Mouse (Mus musculus) retina, postnatal 1 day (tissue): ENCODE results near the gene Tifab.

Source experiments
- DNase-seq: peaks from one replicate; pipeline ENCODE4 v3.0.0-alpha.2; 2012

Tifab gene

DNA sequence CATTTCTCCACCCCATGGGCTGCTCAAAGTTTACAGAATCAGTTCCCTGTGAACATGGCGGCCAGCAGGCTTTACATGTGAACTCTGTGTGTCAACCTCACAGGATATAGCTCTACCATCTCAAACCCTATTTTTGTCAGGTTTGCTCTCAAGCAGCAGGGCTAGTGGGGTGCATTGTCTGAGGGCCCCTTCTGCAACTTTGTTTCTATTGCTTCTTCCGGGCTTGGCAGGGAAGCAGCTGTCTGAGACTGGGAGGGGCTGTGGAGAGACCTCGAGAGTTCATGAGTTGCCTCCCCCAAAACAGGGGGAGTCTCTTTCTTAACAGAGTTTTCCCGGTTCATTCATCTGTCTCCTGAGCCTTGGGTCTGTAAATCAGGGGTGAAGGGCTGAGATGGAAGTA is 2.8 kb downstream of the Tifab start:
- no peak for DNase-seq

DNA sequence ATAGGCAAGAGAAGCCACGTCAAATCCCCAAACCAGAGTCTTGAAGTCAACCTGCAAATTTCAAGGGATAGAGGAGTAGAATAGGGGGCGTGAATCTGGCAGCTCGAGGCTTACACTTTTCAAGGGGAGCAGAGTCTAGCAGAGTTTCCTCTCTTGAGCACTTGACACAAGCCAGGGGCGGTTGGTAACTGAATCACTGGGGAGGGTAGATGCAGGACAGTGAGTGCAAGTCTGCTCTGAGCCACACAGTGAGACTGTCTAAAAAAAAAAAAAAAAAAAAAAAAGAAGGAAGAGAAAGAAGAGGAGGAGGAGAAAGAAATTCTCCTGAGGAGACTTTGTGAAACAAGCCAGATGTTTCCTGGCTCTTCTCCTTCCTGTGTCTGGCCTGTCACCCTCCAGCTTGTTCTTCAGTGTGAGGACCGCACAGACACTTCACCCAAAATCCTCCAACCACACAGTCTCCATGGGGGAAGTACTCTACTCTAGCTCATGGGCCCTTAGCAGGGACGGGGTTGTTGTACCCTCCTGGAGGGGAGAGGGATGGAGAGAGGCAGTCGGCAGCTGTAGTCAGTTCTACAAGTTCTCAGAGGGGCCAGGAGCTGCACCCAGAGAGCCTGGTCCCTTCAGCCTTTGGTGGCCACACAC is 5.7 kb downstream of the Tifab start:
- DNase-seq, result no peak

DNA sequence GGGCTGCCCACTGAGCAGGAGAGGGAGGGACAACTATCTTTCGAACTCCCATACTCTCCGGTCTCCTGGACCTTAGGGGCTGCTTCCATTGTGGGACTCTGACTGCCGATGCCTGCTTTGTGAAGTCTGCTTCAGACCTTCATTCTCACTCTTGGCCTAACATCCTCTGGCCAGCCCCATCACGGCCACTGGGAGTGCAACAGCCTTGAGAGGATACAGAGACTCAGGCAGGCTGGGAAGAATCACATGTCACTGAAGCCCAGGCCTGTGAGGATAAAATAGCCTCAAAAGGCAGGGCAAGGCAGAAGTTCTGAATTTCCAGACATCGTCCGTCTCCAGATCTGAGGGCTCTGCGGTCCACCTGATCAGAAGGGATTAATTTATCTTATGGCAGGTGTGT is 6.6 kb downstream of the Tifab start:
- no peak for DNase-seq

- peak; percentile 19 for DNase-seq
Measured at GRCm38 (mm10) chr13:56168403-56168781, 10.3 kb downstream of the Tifab start.

DNA sequence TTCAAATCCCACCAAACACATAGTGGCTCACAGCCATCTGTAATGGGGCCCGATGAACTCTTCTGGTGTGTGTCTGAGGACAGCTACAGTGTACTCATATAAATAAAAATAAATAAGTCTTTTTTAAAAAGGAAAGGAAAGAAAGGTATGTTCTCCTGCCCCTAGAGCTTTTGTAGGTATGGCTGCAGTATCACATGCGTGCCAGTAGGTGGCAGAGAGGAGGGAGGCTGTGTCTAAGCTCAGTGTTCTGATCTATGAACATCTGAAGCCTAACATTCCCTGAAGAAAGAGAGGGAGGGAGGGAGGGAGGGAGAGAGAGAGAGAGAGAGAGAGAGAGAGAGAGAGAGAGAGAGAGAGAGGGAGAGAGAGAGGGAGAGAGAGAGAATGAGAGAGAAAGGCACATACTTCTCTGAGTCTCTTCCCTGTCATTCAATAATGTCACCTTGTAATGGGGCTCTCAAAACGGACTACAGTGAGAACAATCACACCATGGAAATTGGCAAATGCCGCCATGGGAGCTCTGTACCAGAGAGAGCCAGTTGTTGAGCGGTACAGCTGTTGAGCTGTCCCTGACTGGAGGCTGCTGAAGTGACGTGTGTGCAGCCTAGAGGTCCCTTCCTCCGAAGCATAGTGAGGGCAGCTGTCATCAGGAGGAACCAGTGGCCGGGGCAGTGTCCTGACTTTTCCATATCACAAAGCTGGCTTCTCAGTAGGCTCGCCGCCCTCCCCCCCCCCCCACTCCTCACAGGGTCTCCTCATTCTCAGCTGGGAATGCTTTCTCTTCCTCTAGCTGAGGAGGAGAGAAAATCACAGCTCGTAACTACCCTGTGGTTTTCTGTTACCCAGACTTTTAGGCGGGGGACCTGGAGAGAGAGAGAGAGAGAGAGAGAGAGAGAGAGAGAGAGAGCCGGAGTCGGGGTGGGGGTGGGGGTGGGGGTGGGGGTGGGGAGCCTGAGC is 11.0 kb downstream of the Tifab start:
- DNase-seq, result peak; percentile 55

- DNase-seq, result no peak
Measured at GRCm38 (mm10) chr13:56165561-56165960, 13.1 kb downstream of the Tifab start.

DNA sequence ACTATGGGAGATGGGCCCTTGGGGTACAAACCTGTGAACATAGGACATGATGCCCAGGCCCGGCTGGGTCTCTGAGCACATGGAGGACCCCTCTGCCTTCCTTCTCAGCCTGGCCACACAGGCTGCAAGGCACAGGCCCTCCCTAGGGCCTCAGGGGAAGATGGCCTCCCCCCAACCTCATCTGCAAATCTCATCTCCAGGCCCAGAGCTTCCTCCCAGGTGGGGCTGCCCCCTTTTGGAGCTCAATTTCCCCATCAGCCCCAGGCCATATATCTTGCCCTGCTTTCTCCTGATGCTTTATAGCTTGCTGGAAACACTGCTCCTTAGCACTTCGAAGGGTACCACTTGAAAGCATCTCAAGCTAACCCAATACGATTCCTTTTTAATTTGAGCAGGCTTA is 14.3 kb downstream of the Tifab start:
- DNase-seq, result no peak

- DNase-seq, result no peak
Measured at GRCm38 (mm10) chr13:56163751-56164150, 14.9 kb downstream of the Tifab start.

DNA sequence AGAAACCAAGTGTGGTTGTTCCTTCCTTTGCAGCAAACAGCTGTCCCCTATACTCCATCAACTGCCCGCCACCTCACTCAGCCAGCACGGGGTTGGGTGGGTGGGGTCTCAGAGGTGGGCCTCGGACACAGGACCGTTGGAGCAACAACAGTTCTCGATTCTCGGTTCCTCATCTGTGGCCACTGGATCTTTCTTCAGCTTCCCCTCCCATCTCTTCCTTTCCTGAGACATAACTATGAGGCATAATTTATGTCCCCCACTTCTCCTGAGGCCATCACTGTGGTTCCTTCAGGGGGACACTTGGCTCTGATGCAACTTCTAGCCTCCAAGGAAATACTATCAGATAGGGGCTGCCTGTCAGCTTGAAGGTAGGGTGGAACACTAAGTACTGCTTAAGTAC is 15.8 kb downstream of the Tifab start:
- no peak for DNase-seq

DNA sequence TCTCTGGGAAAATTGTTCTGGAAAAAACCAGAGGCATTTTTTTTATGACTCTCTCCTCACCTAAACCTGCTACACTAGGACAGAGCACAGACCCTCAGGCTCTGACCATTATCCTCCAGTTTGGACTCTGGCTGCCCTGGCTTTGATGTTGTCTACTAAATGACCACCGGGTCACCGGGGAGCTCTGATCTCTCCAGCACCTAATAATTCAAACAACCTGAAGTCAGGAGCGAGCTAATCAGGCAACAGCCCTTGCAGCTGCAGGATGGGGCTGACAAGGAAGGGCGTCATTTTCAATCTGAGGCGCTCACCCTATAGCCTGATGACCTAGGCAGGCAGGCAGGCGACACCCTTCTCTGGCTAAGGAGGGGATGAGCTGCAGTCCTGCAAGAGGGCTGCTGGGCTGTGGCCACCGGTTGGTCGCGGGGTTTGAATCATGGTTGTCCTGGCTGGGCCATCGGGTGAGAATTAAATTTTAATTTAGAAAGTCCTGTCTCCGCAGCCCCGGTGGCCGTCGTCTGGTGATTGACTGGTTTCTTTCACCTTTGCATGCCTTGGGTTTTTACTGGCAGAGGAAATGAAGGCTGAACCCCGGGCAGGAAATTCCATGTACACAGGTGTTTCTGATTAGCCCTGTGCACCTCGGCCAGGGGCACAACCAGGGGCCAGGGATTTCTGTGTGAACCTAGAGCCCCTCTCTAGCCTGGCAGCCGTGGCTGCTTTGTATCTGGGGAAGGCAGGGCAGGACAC is 18.9 kb downstream of the Tifab start:
- DNase-seq, result no peak

DNA sequence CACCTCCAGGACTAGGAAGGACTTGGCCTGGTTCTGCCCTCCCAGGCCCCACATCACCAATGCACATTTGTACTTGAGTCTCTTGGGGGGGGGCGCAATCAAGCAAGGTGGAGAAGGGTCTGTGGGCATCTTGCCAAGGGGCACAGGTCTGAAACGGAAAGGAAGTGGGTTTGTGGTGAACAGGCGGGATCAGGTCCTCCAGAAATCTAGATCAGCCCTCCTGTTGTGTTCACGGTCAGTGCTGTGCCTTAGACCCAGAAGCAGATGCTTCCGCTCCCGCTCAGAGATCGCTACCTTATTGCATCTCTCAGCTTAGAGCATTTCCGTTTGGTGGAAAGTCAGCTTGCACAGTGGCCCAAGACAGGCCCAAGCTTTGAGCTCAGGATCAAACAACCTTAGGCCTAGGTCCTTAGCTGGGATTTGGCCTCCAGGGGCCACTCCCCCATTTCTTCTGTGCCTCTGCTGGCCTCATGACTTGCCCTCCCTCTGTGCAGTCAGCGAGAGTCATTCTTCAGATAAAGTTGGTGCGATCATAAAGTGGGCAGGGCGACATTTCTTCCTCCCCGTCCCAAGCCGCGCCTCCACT is 19.6 kb downstream of the Tifab start:
- peak; percentile 24 for DNase-seq

GRCm38 (mm10) chr13:56155671-56156070 is 23.0 kb downstream of the Tifab start:
- no peak for DNase-seq

DNA sequence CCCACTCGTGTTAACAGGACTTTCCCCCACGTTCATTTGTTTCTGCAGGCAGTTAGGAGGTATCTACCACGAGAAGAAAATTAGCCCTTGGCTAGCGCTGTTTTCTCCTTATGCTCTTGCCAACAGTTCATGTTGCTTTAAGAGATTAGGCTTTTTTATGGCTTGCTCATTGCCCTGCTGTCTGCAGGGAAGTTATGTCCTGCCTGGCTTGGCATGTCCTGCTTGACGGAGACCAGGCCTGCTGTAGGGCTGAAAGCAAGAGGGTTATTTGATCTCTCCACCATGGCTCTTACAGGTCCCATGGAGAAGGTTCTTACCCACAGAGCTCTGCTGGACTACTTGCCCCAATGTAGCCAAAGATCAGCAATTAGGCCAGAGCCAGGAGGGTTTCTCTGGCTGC is 23.6 kb downstream of the Tifab start:
- DNase-seq, result no peak

GRCm38 (mm10) chr13:56152773-56153460 is 25.8 kb downstream of the Tifab start:
- no peak for DNase-seq

GRCm38 (mm10) chr13:56151404-56152226 is 27.1 kb downstream of the Tifab start:
- DNase-seq, result peak; percentile 86

DNA sequence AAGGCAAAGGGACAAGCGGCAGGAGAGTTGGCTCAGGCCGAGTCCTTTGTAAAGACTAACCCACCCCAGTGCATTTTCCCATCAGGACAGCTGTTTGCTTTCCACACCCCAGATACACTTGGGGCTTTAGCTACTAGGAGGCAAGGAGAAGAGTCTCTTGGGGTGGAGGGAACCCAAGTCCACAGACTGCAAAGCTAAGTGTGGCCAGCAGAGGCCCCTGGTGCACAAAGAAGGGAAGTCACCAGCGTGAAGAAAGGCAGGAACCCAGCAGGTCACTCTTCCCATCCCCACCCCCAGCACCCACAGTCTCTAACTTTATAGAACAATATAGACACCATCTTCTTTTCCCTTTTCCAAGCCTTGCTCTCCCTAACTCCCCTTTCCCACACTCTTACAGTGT is 33.2 kb downstream of the Tifab start:
- DNase-seq, result no peak

DNA sequence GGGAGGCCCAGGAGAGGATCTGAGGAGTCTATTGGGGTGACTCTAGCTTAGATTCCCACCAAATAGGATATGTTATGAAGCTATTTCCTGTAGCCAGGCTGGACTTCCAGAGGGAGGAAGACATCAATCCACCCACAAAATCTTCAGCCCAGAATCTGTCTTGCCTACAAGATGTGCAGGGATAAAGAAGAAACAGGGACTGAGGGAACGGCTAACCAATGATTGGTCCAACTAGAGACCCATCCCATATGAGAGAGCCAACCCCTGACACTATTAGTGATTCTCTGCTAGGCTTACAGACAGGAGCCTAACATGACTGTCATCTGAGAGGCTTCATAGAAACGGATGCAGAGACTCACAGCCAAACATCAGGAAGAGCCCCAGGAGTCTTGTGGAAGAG is 34.7 kb downstream of the Tifab start:
- DNase-seq, result no peak

GRCm38 (mm10) chr13:56143151-56143513 is 35.6 kb downstream of the Tifab start:
- DNase-seq, result no peak

GRCm38 (mm10) chr13:56142382-56143150 is 36.1 kb downstream of the Tifab start:
- no peak for DNase-seq

GRCm38 (mm10) chr13:56139167-56139751 is 39.4 kb downstream of the Tifab start:
- no peak for DNase-seq

DNA sequence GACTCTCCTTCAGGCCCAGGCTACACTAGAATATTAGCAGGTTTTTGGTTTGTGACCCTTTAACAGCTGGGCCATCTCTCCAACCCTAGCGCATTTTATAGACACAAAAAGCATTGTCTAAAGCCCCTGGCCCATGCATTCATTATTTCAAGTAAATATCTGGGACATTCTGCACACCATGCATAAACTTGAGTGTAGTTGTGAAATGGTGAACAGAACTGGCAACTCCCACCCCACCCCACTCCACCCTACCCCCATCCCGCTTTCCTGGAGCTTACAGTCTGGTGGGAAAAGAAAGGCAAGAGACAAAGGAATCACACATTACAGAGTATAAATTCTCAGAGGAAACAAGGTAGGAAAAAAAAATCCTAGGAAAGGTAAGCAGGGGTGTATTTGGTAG is 42.5 kb downstream of the Tifab start, which contains the start of gene H2afy:
TSS of gene H2afy (minus strand) at position 162 of the 400 bp plus-strand sequence.
- peak; percentile 51 for DNase-seq
